Mouse (Mus musculus): Measurements from ENCODE around the gene Gps1.
"Not testable (repeated sequence)": the region's sequence is repeated elsewhere in the genome, so short reads cannot be mapped to it uniquely, and the experiment has no call there.

Gene Gps1

GRCm38 (mm10) chr11:120784064-120784791 is at the start of gene Gps1, which contains the start of gene Rfng:
Gps1 (plus strand) TSS chr11:120784272.
Rfng (minus strand) TSS chr11:120784207.
- peak; percentile 83 to 91 for DNase-seq (ENCODE audit: low spot score in 2 of 2)

GRCm38 (mm10) chr11:120736424-120736823 is 47.6 kb upstream of the Gps1 start:
- DNase-seq (ENCODE audit: low spot score in 2 of 2), result peak in 1 of 2 experiments; percentile 51

GRCm38 (mm10) chr11:120740981-120741380 is 43.1 kb upstream of the Gps1 start:
- DNase-seq (ENCODE audit: low spot score in 2 of 2), result no peak

GRCm38 (mm10) chr11:120744121-120744701 is 39.9 kb upstream of the Gps1 start:
- no peak for DNase-seq (ENCODE audit: low spot score in 2 of 2)

GRCm38 (mm10) chr11:120747974-120748373 is 36.1 kb upstream of the Gps1 start:
- DNase-seq (ENCODE audit: low spot score in 2 of 2), result no peak

- no peak for DNase-seq (ENCODE audit: low spot score in 2 of 2)
These were observed 34.6 kb upstream of the Gps1 start for GRCm38 (mm10) chr11:120749430-120749829.

- no peak for DNase-seq (ENCODE audit: low spot score in 2 of 2)
These were observed 32.5 kb upstream of the Gps1 start for GRCm38 (mm10) chr11:120751606-120752005.

GRCm38 (mm10) chr11:120760236-120760635 is 23.8 kb upstream of the Gps1 start:
- DNase-seq (ENCODE audit: low spot score in 2 of 2), result no peak

GRCm38 (mm10) chr11:120761811-120762671 is 22.0 kb upstream of the Gps1 start:
- DNase-seq (ENCODE audit: low spot score in 2 of 2), result no peak

GRCm38 (mm10) chr11:120762672-120763041 is 21.4 kb upstream of the Gps1 start, which contains the start of gene Hmga1b:
Hmga1b (plus strand) TSS chr11:120762794.
- DNase-seq (ENCODE audit: low spot score in 2 of 2), result not testable (repeated sequence)

GRCm38 (mm10) chr11:120763121-120763999 is 20.7 kb upstream of the Gps1 start:
- DNase-seq (ENCODE audit: low spot score in 2 of 2), result not testable (repeated sequence)

GRCm38 (mm10) chr11:120767023-120767422 is 17.0 kb upstream of the Gps1 start:
- DNase-seq (ENCODE audit: low spot score in 2 of 2), result not testable (repeated sequence)

GRCm38 (mm10) chr11:120768206-120768605 is 15.9 kb upstream of the Gps1 start:
- no peak for DNase-seq (ENCODE audit: low spot score in 2 of 2)

GRCm38 (mm10) chr11:120772749-120773148 is 11.3 kb upstream of the Gps1 start:
- no peak for DNase-seq (ENCODE audit: low spot score in 2 of 2)

- no peak for DNase-seq (ENCODE audit: low spot score in 2 of 2)
These were observed 10.4 kb upstream of the Gps1 start for GRCm38 (mm10) chr11:120773463-120774190.

- peak; percentile 92 to 98 for DNase-seq (ENCODE audit: low spot score in 2 of 2)
These were observed 8.2 kb upstream of the Gps1 start for GRCm38 (mm10) chr11:120775774-120776469.

GRCm38 (mm10) chr11:120777123-120777522 is 6.9 kb upstream of the Gps1 start:
- no peak for DNase-seq (ENCODE audit: low spot score in 2 of 2)

GRCm38 (mm10) chr11:120779876-120780275 is 4.2 kb upstream of the Gps1 start:
- DNase-seq (ENCODE audit: low spot score in 2 of 2), result no peak

- DNase-seq (ENCODE audit: low spot score in 2 of 2), result not testable (repeated sequence)
These were observed 2.7 kb upstream of the Gps1 start for GRCm38 (mm10) chr11:120781361-120781760.
